Mouse (Mus musculus) neural tube, embryonic 11.5 days (tissue): ENCODE measurements around the gene Marc1. TPM values are rescaled to one million over a fixed set of nuclear protein-coding genes. Genes with fewer than 3 reads are reported as not detected.

Experiments
- ATAC-seq: fragments of 200-750 bp; cut with Nextera tagmentation; 2 replicates; pipeline ENCODE4 v1.8.0; 2017; ENCODE audit warnings: moderate number of reproducible peaks, mild to moderate bottlenecking, moderate TSS enrichment, moderate library complexity; ENCODE audit not compliant: insufficient read depth, low FRiP score, low TSS enrichment
- DNase-seq: peaks from one replicate; pipeline ENCODE4 v3.0.0-alpha.2; 2015; ENCODE audit warnings: low spot score
- H3K27ac ChIP-seq: fragments of 300-500 bp; sonication (generic); 2 replicates; pipeline ENCODE4 v1.5.1; 2014; ENCODE audit warnings: low read depth, mild to moderate bottlenecking, low read length
- H3K27me3 ChIP-seq: fragments of 300-500 bp; sonication (generic); 2 replicates; pipeline ENCODE4 v1.6.1; 2014; ENCODE audit warnings: mild to moderate bottlenecking, low read length, mixed read lengths; ENCODE audit not compliant: control insufficient read depth, insufficient read depth
- H3K36me3 ChIP-seq: fragments of 300-500 bp; sonication (generic); 2 replicates; pipeline ENCODE4 v1.6.1; 2014; ENCODE audit warnings: mild to moderate bottlenecking, low read length, moderate library complexity, mixed read lengths; ENCODE audit not compliant: control insufficient read depth, insufficient read depth
- H3K4me1 ChIP-seq: fragments of 300-500 bp; sonication (generic); 2 replicates; pipeline ENCODE4 v1.6.1; 2014; ENCODE audit warnings: low read length, mixed read lengths; ENCODE audit not compliant: control insufficient read depth, insufficient read depth
- H3K4me2 ChIP-seq: fragments of 300-500 bp; sonication (generic); 2 replicates; pipeline ENCODE4 v1.6.1; 2014; ENCODE audit warnings: low read depth, mild to moderate bottlenecking, moderate library complexity
- H3K4me3 ChIP-seq: fragments of 300-500 bp; sonication (generic); 2 replicates; pipeline ENCODE4 v1.5.1; 2014; ENCODE audit warnings: low read depth, low read length
- H3K9ac ChIP-seq: fragments of 300-500 bp; sonication (generic); 2 replicates; pipeline ENCODE4 v1.6.1; 2014; ENCODE audit warnings: mild to moderate bottlenecking, low read length
- H3K9me3 ChIP-seq: fragments of 300-500 bp; sonication (generic); 2 replicates; pipeline ENCODE4 v1.6.1; 2016; ENCODE audit warnings: low read length; ENCODE audit not compliant: control insufficient read depth
- WGBS: fragments of 180-500 bp; shearing (Covaris S2); extraction: QIAGEN DNeasy Blood & Tissue Kit; methylation state at CpG from one replicate; pipeline ENCODE4 v1.1.7; 2014; 5-methylcytosine and 5-hydroxymethylcytosine counted together
- polyA plus RNA-seq: library from polyadenylated mRNA; unstranded; fragments of >200 nt; fragmentation: Nextera tagmentation; extraction: Ambion mirVana; gene quantifications from 2 replicates; pipeline ENCODE4 v1.2.1, GENCODE M21; 2014

The Marc1 gene
- 0.32 and 0.73 TPM in 2 replicates for polyA plus RNA-seq

GRCm38 (mm10) chr1:184810780-184811575, at the start of gene Marc1:
Marc1 (minus strand) TSS chr1:184811313.
- peaks cover 8% of the 10 kb centered on the region for H3K27me3 ChIP-seq
- peaks cover 4% of the 10 kb centered on the region for H3K4me1 ChIP-seq
- WGBS, result 6% methylated on average over 51 of the region's 52 CpGs
- H3K4me2 ChIP-seq, result peak within 1 kb of the TSS; percentile 57
- no peak for DNase-seq
- H3K27ac ChIP-seq, result no peak within 1 kb of the TSS
- H3K36me3 ChIP-seq, result no peaks in the 10 kb centered on the region
- no peaks in the 10 kb centered on the region for H3K9me3 ChIP-seq
- H3K4me3 ChIP-seq, result peak within 1 kb of the TSS; percentile 23
- peak; percentile 38; the same call in 1 of the 2 replicates for ATAC-seq
- no peak within 1 kb of the TSS for H3K9ac ChIP-seq

GRCm38 (mm10) chr1:184860276-184860675, 49.2 kb upstream of the Marc1 start:
- DNase-seq, result peak; percentile 5
- 69% methylated on average over 3 of the region's 3 CpGs for WGBS
- no peak overlapping the region for H3K4me3 ChIP-seq
- no peaks in the 10 kb centered on the region for H3K36me3 ChIP-seq
- 0 out of 2 replicates have a peak, but pooled peaks cover 2% of the 10 kb centered on the region for H3K4me1 ChIP-seq
- no peaks in the 10 kb centered on the region for H3K27me3 ChIP-seq
- H3K9ac ChIP-seq, result no peak overlapping the region
- H3K4me2 ChIP-seq, result no peak overlapping the region
- ATAC-seq, result no peak
- H3K27ac ChIP-seq, result no peak overlapping the region
- H3K9me3 ChIP-seq, result no peaks in the 10 kb centered on the region

DNA sequence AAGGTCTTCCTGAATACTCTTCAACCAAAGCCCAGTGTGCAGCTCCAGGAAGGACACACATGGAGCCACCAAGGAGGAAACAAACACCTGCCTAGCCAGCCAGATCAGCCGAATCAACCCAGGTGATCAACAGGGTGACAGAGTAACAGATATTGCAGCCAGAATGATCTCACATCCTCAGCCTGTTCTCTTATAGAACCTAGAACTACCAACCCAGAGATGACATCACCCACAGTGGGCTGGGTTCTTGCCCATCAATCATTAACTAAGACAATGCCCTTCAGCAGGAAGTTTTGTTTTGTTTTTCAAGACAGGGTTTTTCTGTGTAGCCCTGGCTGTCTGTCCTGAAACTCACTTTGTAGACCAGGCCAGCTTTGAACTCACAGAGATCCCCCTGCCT, 47.1 kb upstream of the Marc1 start:
- H3K9me3 ChIP-seq, result no peaks in the 10 kb centered on the region
- H3K27ac ChIP-seq, result no peak overlapping the region
- no peak overlapping the region for H3K4me2 ChIP-seq
- 0 out of 2 replicates have a peak, but pooled peaks cover 2% of the 10 kb centered on the region for H3K4me1 ChIP-seq
- ATAC-seq, result no peak
- no peak for DNase-seq
- H3K4me3 ChIP-seq, result no peak overlapping the region
- no peaks in the 10 kb centered on the region for H3K36me3 ChIP-seq
- H3K27me3 ChIP-seq, result no peaks in the 10 kb centered on the region; the same call in 1 of the 2 replicates
- H3K9ac ChIP-seq, result no peak overlapping the region
- 86% methylated on average over 1 of the region's 1 CpGs for whole genome bisulfite sequencing

DNA sequence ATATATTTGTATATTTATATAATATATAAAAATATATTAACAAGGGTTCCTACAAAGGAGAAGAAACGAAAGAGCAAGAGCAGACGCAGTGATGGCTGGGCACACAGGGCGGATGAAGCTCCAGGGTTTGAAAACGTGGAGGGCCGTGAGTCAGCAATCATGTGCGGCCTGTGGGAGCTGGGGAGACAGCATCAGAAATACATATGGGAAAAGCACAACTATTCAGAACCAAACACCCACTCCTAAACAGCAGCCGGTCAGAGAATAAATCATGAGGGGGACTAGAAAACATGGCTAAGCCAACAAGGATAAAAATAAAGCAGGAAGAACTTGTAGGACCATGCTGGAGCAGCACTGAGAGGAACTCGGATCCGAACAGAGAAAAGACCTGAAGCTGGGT, 46.1 kb upstream of the Marc1 start:
- Histone ChIP-seq H3K27me3 (no peaks in the 10 kb centered on the region; the same call in 1 of the 2 replicates), H3K4me1 (0 out of 2 replicates have a peak, but pooled peaks cover 2% of the 10 kb centered on the region), H3K9ac (no peak overlapping the region), H3K27ac (no peak overlapping the region), H3K36me3 (no peaks in the 10 kb centered on the region), H3K4me2 (no peak overlapping the region), H3K4me3 (no peak overlapping the region), H3K9me3 (no peaks in the 10 kb centered on the region)
- 90% methylated on average over 9 of the region's 9 CpGs for WGBS
- DNase-seq (no peak), ATAC-seq (no peak)

DNA sequence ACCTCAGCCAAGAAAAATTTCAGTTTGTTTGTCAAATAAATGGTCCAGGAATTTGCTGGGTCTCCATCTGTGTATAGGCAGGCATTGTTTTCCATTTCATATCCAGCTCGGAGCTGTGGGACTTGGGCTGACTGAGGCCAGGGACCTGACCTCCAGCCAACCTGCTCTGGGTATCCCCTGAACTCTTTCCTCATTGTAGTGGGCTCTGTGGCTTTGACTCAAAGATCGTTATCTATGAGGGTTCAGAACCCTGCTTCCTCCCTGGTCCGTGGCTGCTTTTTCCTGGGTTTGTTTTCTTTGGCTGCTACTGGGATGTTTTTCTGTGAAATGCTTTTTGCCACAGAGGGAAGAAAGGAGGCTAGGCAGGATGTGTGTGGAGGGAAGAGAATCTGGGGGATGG, 42.8 kb upstream of the Marc1 start:
- 65% methylated on average over 3 of the region's 3 CpGs for WGBS
- DNase-seq (no peak), ATAC-seq (no peak)
- Histone ChIP-seq H3K4me1 (0 out of 2 replicates have a peak, but pooled peaks cover 2% of the 10 kb centered on the region), H3K9ac (no peak overlapping the region), H3K4me3 (no peak overlapping the region), H3K4me2 (no peak overlapping the region), H3K9me3 (no peaks in the 10 kb centered on the region), H3K27ac (no peak overlapping the region), H3K36me3 (no peaks in the 10 kb centered on the region), H3K27me3 (no peaks in the 10 kb centered on the region; the same call in 1 of the 2 replicates)

DNA sequence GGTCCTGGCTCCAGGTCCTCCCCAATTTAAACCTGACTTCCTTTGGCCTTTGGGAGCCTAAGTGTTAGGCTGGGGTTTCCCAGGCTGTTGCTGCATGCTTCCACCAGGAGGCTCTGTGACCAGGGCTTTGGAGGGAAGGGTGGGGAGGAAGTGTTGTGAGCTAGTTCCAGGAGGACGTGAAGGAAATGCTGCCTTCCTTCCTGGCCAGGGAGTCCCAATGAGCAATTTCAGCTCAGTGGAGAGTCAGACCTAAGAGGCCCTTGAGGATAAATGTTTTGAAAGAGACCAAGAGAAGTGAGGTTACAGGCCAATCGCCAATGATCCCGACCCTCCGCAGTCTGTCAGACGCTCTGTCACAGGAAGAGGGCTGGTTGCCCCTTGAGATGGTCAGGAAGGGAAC, 42.2 kb upstream of the Marc1 start:
- ATAC-seq (no peak), DNase-seq (peak; percentile 65)
- no peak overlapping the region for H3K9ac ChIP-seq
- H3K36me3 ChIP-seq, result no peaks in the 10 kb centered on the region
- 0 out of 2 replicates have a peak overlapping the region, but pooled peaks have one; percentile 21 for H3K4me2 ChIP-seq
- H3K27ac ChIP-seq, result no peak overlapping the region
- H3K27me3 ChIP-seq, result no peaks in the 10 kb centered on the region; the same call in 1 of the 2 replicates
- no peak overlapping the region for H3K4me3 ChIP-seq
- 0 out of 2 replicates have a peak, but pooled peaks cover 2% of the 10 kb centered on the region for H3K4me1 ChIP-seq
- H3K9me3 ChIP-seq, result no peaks in the 10 kb centered on the region
- 23% methylated on average over 5 of the region's 5 CpGs for WGBS

DNA sequence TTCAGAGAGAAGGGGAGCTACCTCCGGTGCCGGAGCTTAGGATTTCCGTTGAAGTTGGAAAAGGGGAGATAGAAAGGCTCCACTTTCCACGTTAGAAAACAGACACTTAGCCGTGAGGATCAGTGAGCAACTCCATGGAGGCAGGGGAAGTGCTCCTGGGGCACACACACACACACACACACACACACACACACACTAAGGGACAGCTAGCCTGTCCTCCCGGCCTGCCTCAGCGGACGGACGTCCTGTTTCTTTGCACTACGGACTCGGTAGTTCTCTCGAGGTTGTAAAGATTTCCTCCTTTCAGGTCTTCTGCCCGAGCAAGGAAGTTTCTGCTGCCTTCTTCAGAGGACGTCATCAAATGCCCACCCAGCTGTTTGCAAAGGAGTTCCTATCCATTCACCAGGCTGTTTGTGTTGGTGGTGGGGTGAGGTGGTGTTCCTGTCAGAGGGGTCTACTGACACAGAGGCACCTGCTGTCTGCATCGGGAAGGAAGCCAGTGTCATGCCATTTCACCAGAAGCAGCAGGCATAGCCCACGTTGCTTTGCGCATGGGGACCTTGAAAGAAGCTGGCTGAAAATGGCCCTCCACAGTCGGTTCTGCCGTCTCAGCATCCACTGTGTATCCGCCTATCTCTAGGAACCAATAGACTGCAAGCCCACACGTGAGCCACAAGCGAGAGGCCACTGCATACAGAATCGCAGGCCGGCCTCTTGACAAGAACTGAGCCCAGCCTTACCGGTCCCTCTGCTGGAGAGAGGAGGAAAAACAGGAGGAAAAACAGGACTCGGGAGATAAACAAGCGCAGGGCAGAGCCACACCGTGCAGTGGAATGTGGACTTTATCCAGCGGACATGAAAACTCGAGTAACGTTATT, 40.9 kb upstream of the Marc1 start:
- ATAC-seq, result peak; percentile 85
- peak overlapping the region; percentile 1; the same call in 1 of the 2 replicates for H3K4me2 ChIP-seq
- WGBS, result 19% methylated on average over 31 of the region's 31 CpGs
- no peaks in the 10 kb centered on the region for H3K9me3 ChIP-seq
- no peaks in the 10 kb centered on the region; the same call in 1 of the 2 replicates for H3K27me3 ChIP-seq
- no peaks in the 10 kb centered on the region for H3K36me3 ChIP-seq
- H3K4me1 ChIP-seq, result 0 out of 2 replicates have a peak, but pooled peaks cover 2% of the 10 kb centered on the region
- H3K27ac ChIP-seq, result no peak overlapping the region
- no peak overlapping the region for H3K9ac ChIP-seq
- DNase-seq, result peak; percentile 81
- H3K4me3 ChIP-seq, result no peak overlapping the region

DNA sequence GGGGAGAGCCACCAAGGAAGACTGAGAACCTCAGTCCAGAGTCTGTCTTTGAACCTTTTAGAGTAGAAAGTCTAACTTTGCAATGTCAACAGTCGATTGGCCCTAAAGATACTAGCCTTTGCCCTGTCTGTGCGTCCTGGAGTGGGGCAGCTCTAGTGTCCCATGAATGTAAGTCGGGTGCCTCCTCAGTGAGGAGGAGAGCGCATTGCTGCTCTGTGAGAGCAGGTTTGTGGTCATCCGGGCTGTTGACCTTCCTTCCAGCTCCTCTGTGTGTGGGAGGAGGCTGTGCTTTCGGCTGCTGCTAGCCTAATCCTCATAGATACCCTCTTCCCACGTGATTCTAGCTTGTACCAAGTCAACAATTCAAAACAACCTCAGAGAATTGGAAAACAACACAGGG, 40.1 kb upstream of the Marc1 start:
- WGBS, result 55% methylated on average over 7 of the region's 7 CpGs
- ATAC-seq, result no peak
- H3K4me2 ChIP-seq, result no peak overlapping the region
- no peak overlapping the region for H3K27ac ChIP-seq
- no peaks in the 10 kb centered on the region for H3K36me3 ChIP-seq
- no peak for DNase-seq
- H3K4me1 ChIP-seq, result no peaks in the 10 kb centered on the region; the same call in 1 of the 2 replicates
- H3K27me3 ChIP-seq, result no peaks in the 10 kb centered on the region; the same call in 1 of the 2 replicates
- no peaks in the 10 kb centered on the region for H3K9me3 ChIP-seq
- no peak overlapping the region for H3K9ac ChIP-seq
- no peak overlapping the region for H3K4me3 ChIP-seq
